Mouse (Mus musculus) cerebellum, postnatal 4 days (tissue): ENCODE measurements around the gene Gas2l2.

Source experiments
- DNase-seq, 2 experiments: peaks; one replicate each; pipeline ENCODE4 v3.0.0; 2022; ENCODE audit warnings: low spot score in 2 of 2, mixed read lengths in 1 of 2

Gene Gas2l2

DNA sequence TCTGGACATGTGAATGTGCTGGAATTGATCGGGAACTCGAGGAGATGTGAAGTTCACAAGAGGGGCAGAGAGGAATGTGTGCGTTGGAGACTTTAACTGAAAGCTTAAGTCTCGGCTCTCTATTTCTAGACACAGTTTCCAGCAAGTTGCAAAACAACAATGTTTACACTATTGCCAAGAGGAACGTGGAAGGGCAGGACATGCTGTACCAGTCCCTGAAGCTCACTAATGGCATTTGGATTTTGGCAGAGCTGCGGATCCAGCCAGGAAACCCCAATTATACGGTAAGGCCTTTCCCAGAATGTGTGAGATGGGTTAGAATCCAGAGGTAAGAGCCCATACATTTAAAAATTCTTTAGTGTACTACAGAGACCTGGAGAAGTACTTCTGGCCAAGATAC lies 31.6 kb downstream of the Gas2l2 start:
- DNase-seq = no peak

GRCm38 (mm10) chr11:83394802-83395439 lies 34.3 kb downstream of the Gas2l2 start:
- no peak for DNase-seq

DNA sequence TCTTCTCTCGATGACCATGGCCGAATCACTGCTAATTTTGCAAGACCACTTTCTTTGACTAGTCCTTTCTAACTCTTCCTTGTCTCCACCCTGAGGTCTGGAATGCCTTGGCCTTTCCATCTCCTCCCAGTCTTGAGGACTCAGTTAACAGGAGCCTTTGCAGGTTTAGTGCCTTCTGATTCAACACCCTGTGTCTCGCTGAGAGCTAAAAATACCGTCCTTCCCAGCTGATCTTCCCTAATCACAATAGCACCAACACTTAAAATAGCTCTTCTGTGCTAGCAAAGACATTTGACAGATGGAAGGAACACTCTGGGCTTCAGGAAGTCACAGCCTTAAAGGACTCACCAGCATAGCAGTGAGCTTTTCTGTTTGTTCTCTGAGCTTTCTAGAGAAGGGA lies 36.2 kb downstream of the Gas2l2 start:
- DNase-seq = no peak

GRCm38 (mm10) chr11:83383532-83383887 lies 45.7 kb downstream of the Gas2l2 start:
- no peak for DNase-seq

- no peak for DNase-seq
Observed at GRCm38 (mm10) chr11:83382876-83383531, 46.3 kb downstream of the Gas2l2 start.

GRCm38 (mm10) chr11:83379745-83380341 lies 49.4 kb downstream of the Gas2l2 start:
- no peak for DNase-seq
